In the genomic region with DNA sequence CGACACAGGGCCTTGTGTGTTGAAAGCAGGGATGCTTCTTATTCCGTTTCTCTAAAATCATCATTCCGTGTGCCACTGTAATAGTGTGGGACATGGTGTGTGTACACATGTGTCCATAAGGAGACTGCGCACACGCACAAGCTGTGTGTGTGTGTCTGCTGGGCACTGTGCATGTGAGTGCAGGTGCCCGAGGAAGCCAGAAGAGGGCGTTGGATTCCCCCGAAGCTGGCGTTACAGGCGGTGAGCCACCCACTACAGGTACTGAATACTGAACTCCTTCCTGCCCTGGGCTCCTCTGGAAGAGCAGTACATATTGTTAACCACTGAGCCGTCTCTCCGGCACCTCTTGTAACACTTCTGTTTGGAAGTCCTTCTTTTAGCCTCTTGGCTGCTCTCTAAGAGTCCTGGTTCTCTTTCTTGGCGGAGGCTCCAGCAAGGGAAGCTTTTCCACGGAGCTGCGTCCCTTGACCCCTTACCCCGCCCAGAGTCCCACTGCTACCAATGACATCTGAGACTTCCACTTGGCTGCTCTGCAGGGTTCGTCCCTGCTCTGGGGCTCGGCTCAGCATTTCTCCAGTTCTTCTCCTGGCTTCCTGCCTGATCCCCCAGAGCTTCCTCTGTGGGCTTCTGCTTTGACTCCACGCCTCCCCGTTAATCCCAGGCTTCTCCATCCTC, we compare ENCODE assay signal across 8 mouse cellular contexts. TPM values are rescaled to one million over a fixed set of nuclear protein-coding genes. Genes with fewer than 3 reads are reported as not detected.
DNase-seq lines count a peak whose midpoint lies in the region; ATAC-seq and TF ChIP-seq lines count a peak whose summit lies in the region.
"Had no signal": no experiment of that assay in that cellular context is flagged by ENCODE, and none has a peak within 500 bp of the region (broad histone marks: within the 10 kb centered on the region; RNA-seq: fewer than 3 reads in every experiment).

No protein-coding gene starts in this region.

- no peaks in the 10 kb centered on the region for H3K9me3 ChIP-seq in intestine, postnatal 0 days (ENCODE audit: control insufficient read depth)
- H3K9me3 ChIP-seq: midbrain, embryonic 15.5 days had no signal

- H3K4me1 ChIP-seq in intestine, postnatal 0 days (replicated peaks; ENCODE audit: control insufficient read depth, insufficient read depth, low read length): peaks cover 13% of the 10 kb centered on the region
- H3K4me1 ChIP-seq: midbrain, embryonic 15.5 days had no signal

- no peak overlapping the region for H3K4me3 ChIP-seq in layer of hippocampus, adult 2 months
- H3K4me3 ChIP-seq in intestine, postnatal 0 days (ENCODE audit: low read depth, low read length): no peak overlapping the region
- H3K4me3 ChIP-seq: midbrain, embryonic 15.5 days had no signal

- TF ChIP-seq CTCF in layer of hippocampus, adult 2 months (conservative IDR thresholded peaks at IDR 0.05): peak; percentile 49
- peak; percentile 21 for TF ChIP-seq CTCF in intestine, postnatal 0 days (IDR thresholded peaks at IDR 0.05; ENCODE audit: low read depth)

- no peaks in the 10 kb centered on the region for H3K27me3 ChIP-seq in intestine, postnatal 0 days (replicated peaks; ENCODE audit: control insufficient read depth, insufficient read depth, low read length)
- H3K27me3 ChIP-seq: midbrain, embryonic 15.5 days had no signal

- no peak for DNase-seq in layer of hippocampus, adult 2 months (ENCODE audit: low spot score in 2 of 2)
- no peak for DNase-seq in layer of hippocampus, postnatal 10 days (ENCODE audit: low spot score in 2 of 2)
- peak; percentile 24 for DNase-seq in retina, postnatal 1 day
- no peak for DNase-seq in retina, embryonic 14.5 days (ENCODE audit: low spot score)
- peak; percentile 26 for DNase-seq in skeletal muscle tissue, adult 2 months (ENCODE audit: low read depth, low spot score)
- DNase-seq in Muller cell, postnatal 12 days (ENCODE audit: inconsistent ontology term): no peak

- no peak overlapping the region for H3K9ac ChIP-seq in intestine, postnatal 0 days (ENCODE audit: low read depth, low read length)
- H3K9ac ChIP-seq: midbrain, embryonic 15.5 days had no signal

- WGBS in intestine, postnatal 0 days: 76% methylated on average over 20 of the region's 20 CpGs

- H3K27ac ChIP-seq in layer of hippocampus, adult 2 months: peak overlapping the region; percentile 76
- no peak overlapping the region for H3K27ac ChIP-seq in intestine, postnatal 0 days (ENCODE audit: low read depth, low read length)
- H3K27ac ChIP-seq: midbrain, embryonic 15.5 days had no signal

- H3K36me3 ChIP-seq in intestine, postnatal 0 days (ENCODE audit: control insufficient read depth, insufficient read depth): no peaks in the 10 kb centered on the region
- H3K36me3 ChIP-seq: midbrain, embryonic 15.5 days had no signal

- ATAC-seq in intestine, postnatal 0 days: no peak
- ATAC-seq: midbrain, embryonic 15.5 days had no signal

- no peak overlapping the region; the same call in 1 of the 2 replicates for H3K4me2 ChIP-seq in intestine, postnatal 0 days (replicated peaks; ENCODE audit: low read depth)
- H3K4me2 ChIP-seq: midbrain, embryonic 15.5 days had no signal

RNA-seq across cellular contexts. Expression of gene Slc20a1, which starts 46.0 kb away (rescaled TPM):
- 100 to 1,000 TPM; 110 to 124 TPM for total RNA-seq in layer of hippocampus, adult 2 months (2021)
- total RNA-seq in layer of hippocampus, postnatal 10 days (2021): 100 to 1,000 TPM in 1 of 2 experiments, 10 to 100 TPM in 1; 97.4 to 124 TPM
- 14.4 and 16.0 TPM in 2 replicates for polyA plus RNA-seq in intestine, postnatal 0 days (2015; fragmentation: Nextera tagmentation; extraction: Ambion mirVana)

RNA-seq across cellular contexts. Expression of gene Ckap2l, which starts 52.4 kb away (rescaled TPM):
- total RNA-seq in layer of hippocampus, adult 2 months (2021): under 1 TPM; 0.44 to 0.64 TPM
- 1 to 10 TPM; 3.3 to 4.1 TPM for total RNA-seq in layer of hippocampus, postnatal 10 days (2021)
- polyA plus RNA-seq in intestine, postnatal 0 days (2015; fragmentation: Nextera tagmentation; extraction: Ambion mirVana): 9.2 and 11.0 TPM in 2 replicates

Comparison
In these comparisons a context has a peak if more than half of its experiments do, and no peak if none do; other contexts are left out.
1. DNase-seq: peak in retina, postnatal 1 day (single experiment) and skeletal muscle tissue, adult 2 months (single experiment); none in layer of hippocampus, adult 2 months (0 of 2), layer of hippocampus, postnatal 10 days (0 of 2), retina, embryonic 14.5 days (single experiment) and Muller cell, postnatal 12 days (single experiment).